Mouse (Mus musculus): ENCODE results near the gene Hnf1b. TPM values are rescaled to one million over a fixed set of nuclear protein-coding genes. Genes with fewer than 3 reads are reported as not detected.
A peak's percentile ranks its signal among the peaks of the same experiment; 100 is the strongest.

Gene Hnf1b
- polyA plus RNA-seq, 1 experiment: 161 TPM

DNA sequence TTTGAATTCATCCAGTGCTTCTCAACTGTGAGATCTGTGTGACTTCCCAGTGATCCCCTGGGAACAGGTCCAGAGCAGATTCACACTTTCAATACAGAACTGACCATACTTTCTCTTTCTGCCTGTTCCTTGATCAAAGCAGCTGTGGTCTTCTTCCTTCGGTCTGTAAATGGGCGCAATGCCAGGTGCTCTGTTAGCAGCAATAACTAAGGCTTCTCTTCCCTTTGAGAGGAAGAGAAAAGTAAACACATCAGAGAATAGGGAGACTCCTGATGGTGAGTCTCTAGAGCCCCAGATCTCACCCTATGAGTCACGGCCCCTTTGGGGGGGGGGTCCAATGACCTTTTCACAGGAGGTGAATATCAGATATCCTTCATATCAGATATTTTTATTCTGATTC, 29.3 kb downstream of the Hnf1b start:
- H3K4me3 ChIP-seq (ENCODE audit: insufficient read depth, low read depth, low read length): no peak overlapping the region
- DNase-seq: no peak
- H3K27ac ChIP-seq (ENCODE audit: insufficient read depth, low read depth, low read length): no peak overlapping the region
- no peaks in the 10 kb centered on the region for H3K27me3 ChIP-seq (replicated peaks; ENCODE audit: control insufficient read depth, insufficient read depth, low read length)
- H3K36me3 ChIP-seq (ENCODE audit: control insufficient read depth, insufficient read depth, low read length): peaks cover 8% of the 10 kb centered on the region; the same call in 1 of the 2 replicates
- 41% methylated on average over 3 of the region's 3 CpGs for WGBS
- H3K4me1 ChIP-seq (ENCODE audit: control insufficient read depth, insufficient read depth, low read length): peaks cover 10% of the 10 kb centered on the region; the same call in 1 of the 2 replicates
- TF ChIP-seq CTCF (conservative IDR thresholded peaks at IDR 0.05; ENCODE audit: insufficient read depth, insufficient read length, low read depth, low read length) (no peak), POLR2A (IDR thresholded peaks at IDR 0.05; ENCODE audit: low read depth, low read length) (no peak)

GRCm38 (mm10) chr11:83881438-83881837, 31.6 kb downstream of the Hnf1b start:
- no peak overlapping the region for H3K27ac ChIP-seq (ENCODE audit: insufficient read depth, low read depth, low read length)
- H3K4me3 ChIP-seq (ENCODE audit: insufficient read depth, low read depth, low read length): no peak overlapping the region
- no peak for DNase-seq
- no peaks in the 10 kb centered on the region for H3K27me3 ChIP-seq (replicated peaks; ENCODE audit: control insufficient read depth, insufficient read depth, low read length)
- peaks cover 20% of the 10 kb centered on the region for H3K4me1 ChIP-seq (ENCODE audit: control insufficient read depth, insufficient read depth, low read length)
- peaks cover 17% of the 10 kb centered on the region; the same call in 1 of the 2 replicates for H3K36me3 ChIP-seq (ENCODE audit: control insufficient read depth, insufficient read depth, low read length)
- 65% methylated on average over 5 of the region's 5 CpGs for WGBS
- TF ChIP-seq POLR2A (IDR thresholded peaks at IDR 0.05; ENCODE audit: low read depth, low read length): no peak
- no peak for TF ChIP-seq CTCF (conservative IDR thresholded peaks at IDR 0.05; ENCODE audit: insufficient read depth, insufficient read length, low read depth, low read length)

DNA sequence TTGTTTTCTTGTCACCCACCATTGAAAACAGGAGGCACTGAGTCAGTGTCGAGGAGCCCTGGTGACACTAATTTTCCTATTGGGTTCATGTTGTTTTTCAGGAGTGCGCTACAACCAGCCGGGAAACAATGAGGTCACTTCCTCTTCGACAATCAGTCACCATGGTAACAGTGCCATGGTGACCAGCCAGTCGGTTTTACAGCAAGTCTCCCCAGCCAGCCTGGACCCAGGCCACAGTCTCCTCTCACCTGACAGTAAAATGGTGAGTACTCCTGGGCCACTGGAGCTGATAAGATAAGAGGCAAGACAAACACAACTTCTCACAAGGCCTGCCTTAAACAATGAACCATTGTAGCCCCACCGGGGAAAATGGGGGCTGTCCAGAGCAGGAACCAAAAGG, 32.7 kb downstream of the Hnf1b start:
- TF ChIP-seq CTCF (conservative IDR thresholded peaks at IDR 0.05; ENCODE audit: insufficient read depth, insufficient read length, low read depth, low read length) (no peak), POLR2A (IDR thresholded peaks at IDR 0.05; ENCODE audit: low read depth, low read length) (no peak)
- Histone ChIP-seq H3K4me3 (ENCODE audit: insufficient read depth, low read depth, low read length) (no peak overlapping the region), H3K27me3 (replicated peaks; ENCODE audit: control insufficient read depth, insufficient read depth, low read length) (no peaks in the 10 kb centered on the region), H3K4me1 (ENCODE audit: control insufficient read depth, insufficient read depth, low read length) (peaks cover 20% of the 10 kb centered on the region), H3K36me3 (ENCODE audit: control insufficient read depth, insufficient read depth, low read length) (peaks cover 17% of the 10 kb centered on the region; the same call in 1 of the 2 replicates), H3K27ac (ENCODE audit: insufficient read depth, low read depth, low read length) (0 out of 2 replicates have a peak overlapping the region, but pooled peaks have one; percentile 87)
- WGBS: 21% methylated on average over 6 of the region's 6 CpGs
- DNase-seq: peak; percentile 38

GRCm38 (mm10) chr11:83883074-83883473, 33.2 kb downstream of the Hnf1b start:
- TF ChIP-seq POLR2A (IDR thresholded peaks at IDR 0.05; ENCODE audit: low read depth, low read length): no peak
- no peak for TF ChIP-seq CTCF (conservative IDR thresholded peaks at IDR 0.05; ENCODE audit: insufficient read depth, insufficient read length, low read depth, low read length)
- Histone ChIP-seq H3K4me3 (ENCODE audit: insufficient read depth, low read depth, low read length) (no peak overlapping the region), H3K4me1 (ENCODE audit: control insufficient read depth, insufficient read depth, low read length) (peaks cover 18% of the 10 kb centered on the region), H3K27ac (ENCODE audit: insufficient read depth, low read depth, low read length) (peak overlapping the region; percentile 87), H3K36me3 (ENCODE audit: control insufficient read depth, insufficient read depth, low read length) (peaks cover 17% of the 10 kb centered on the region; the same call in 1 of the 2 replicates), H3K27me3 (replicated peaks; ENCODE audit: control insufficient read depth, insufficient read depth, low read length) (no peaks in the 10 kb centered on the region)
- DNase-seq: no peak
- WGBS: 44% methylated on average over 6 of the region's 6 CpGs

GRCm38 (mm10) chr11:83883812-83884211, 33.9 kb downstream of the Hnf1b start:
- 31% methylated on average over 9 of the region's 9 CpGs for WGBS
- H3K4me1 ChIP-seq (ENCODE audit: control insufficient read depth, insufficient read depth, low read length): peaks cover 18% of the 10 kb centered on the region
- H3K36me3 ChIP-seq (ENCODE audit: control insufficient read depth, insufficient read depth, low read length): peaks cover 17% of the 10 kb centered on the region; the same call in 1 of the 2 replicates
- TF ChIP-seq CTCF (conservative IDR thresholded peaks at IDR 0.05; ENCODE audit: insufficient read depth, insufficient read length, low read depth, low read length) (no peak), POLR2A (IDR thresholded peaks at IDR 0.05; ENCODE audit: low read depth, low read length) (no peak)
- H3K27me3 ChIP-seq (replicated peaks; ENCODE audit: control insufficient read depth, insufficient read depth, low read length): no peaks in the 10 kb centered on the region
- H3K27ac ChIP-seq (ENCODE audit: insufficient read depth, low read depth, low read length): peak overlapping the region; percentile 87
- no peak overlapping the region for H3K4me3 ChIP-seq (ENCODE audit: insufficient read depth, low read depth, low read length)
- peak; percentile 65 for DNase-seq

DNA sequence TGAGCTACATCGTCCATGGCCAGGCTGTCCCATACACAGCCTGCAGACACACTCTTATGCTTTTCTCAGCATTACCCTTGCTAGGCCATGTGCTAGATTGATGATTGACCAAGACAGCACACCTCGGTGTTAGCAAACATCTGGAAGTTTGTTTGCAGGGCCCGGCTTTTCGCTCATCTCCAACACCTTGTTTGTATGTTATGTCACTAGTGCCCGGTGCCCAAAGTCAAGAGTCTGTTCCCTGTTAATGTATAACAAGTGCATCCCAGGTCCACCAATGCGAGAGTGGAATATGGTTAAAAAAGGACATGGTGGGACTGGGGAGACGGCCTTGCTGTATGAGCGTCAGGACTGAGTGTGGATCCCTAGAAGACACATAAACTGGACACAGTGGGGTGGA, 35.3 kb downstream of the Hnf1b start:
- peak; percentile 82 for DNase-seq
- H3K4me3 ChIP-seq (ENCODE audit: insufficient read depth, low read depth, low read length): no peak overlapping the region
- H3K27me3 ChIP-seq (replicated peaks; ENCODE audit: control insufficient read depth, insufficient read depth, low read length): no peaks in the 10 kb centered on the region
- TF ChIP-seq CTCF (conservative IDR thresholded peaks at IDR 0.05; ENCODE audit: insufficient read depth, insufficient read length, low read depth, low read length): no peak
- TF ChIP-seq POLR2A (IDR thresholded peaks at IDR 0.05; ENCODE audit: low read depth, low read length): no peak
- 38% methylated on average over 8 of the region's 8 CpGs for WGBS
- H3K27ac ChIP-seq (ENCODE audit: insufficient read depth, low read depth, low read length): peak overlapping the region; percentile 29; the same call in 1 of the 2 replicates
- H3K36me3 ChIP-seq (ENCODE audit: control insufficient read depth, insufficient read depth, low read length): peaks cover 19% of the 10 kb centered on the region; the same call in 1 of the 2 replicates
- H3K4me1 ChIP-seq (ENCODE audit: control insufficient read depth, insufficient read depth, low read length): peaks cover 21% of the 10 kb centered on the region

- TF ChIP-seq CTCF (conservative IDR thresholded peaks at IDR 0.05; ENCODE audit: insufficient read depth, insufficient read length, low read depth, low read length) (no peak), POLR2A (IDR thresholded peaks at IDR 0.05; ENCODE audit: low read depth, low read length) (no peak)
- no peak overlapping the region for H3K4me3 ChIP-seq (ENCODE audit: insufficient read depth, low read depth, low read length)
- no peaks in the 10 kb centered on the region for H3K27me3 ChIP-seq (replicated peaks; ENCODE audit: control insufficient read depth, insufficient read depth, low read length)
- 63% methylated on average over 3 of the region's 3 CpGs for WGBS
- peak overlapping the region; percentile 94 for H3K27ac ChIP-seq (ENCODE audit: insufficient read depth, low read depth, low read length)
- peaks cover 23% of the 10 kb centered on the region for H3K36me3 ChIP-seq (ENCODE audit: control insufficient read depth, insufficient read depth, low read length)
- DNase-seq: no peak
- H3K4me1 ChIP-seq (ENCODE audit: control insufficient read depth, insufficient read depth, low read length): peaks cover 27% of the 10 kb centered on the region
Observed at GRCm38 (mm10) chr11:83886746-83887145, 36.9 kb downstream of the Hnf1b start.
